Mouse (Mus musculus): Measurements from ENCODE around the gene Slc6a3.

Slc6a3 gene

GRCm38 (mm10) chr13:73536403-73536821 is at the start of gene Slc6a3:
Gene Slc6a3, plus strand, starts transcription at chr13:73536747.
- peak; percentile 55 to 75 for DNase-seq

DNA sequence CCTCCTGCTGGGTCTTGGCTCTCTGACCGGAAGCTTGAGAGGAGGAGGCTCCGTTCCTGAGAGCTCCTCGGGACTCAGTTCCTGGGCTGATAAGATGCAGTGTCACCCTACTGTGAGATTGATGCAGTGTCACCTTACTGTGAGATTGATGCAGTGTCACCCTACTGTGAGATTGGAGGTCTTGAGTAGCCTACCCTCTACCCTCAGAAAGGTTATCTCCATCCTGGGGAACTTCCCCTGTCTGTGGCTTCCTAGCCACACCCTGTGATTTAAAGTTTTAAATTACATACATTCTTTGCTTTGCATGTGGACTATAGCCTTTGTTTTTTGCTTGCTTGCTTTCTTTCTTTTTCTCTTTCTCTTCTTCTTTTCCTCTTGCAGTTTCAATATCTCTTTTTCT is 48.4 kb upstream of the Slc6a3 start:
- DNase-seq, result no peak

DNA sequence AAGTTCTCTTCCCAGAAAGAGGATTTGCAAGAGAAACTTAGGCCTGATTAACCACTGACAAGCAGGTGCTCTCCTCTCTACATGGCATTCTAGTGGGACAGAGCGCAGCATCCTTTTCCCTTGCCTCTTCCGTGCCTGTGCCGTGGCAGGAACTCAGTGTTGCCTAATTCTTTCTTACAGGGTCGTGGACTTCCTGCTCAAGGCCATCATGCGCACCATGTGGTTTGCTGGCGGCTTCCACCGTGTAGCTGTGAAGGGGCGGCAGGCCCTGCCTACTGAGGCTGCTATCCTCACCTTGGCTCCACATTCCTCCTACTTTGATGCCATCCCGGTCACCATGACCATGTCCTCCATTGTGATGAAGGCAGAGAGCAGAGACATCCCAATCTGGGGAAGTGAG is 47.8 kb upstream of the Slc6a3 start:
- no peak for DNase-seq

- DNase-seq, result no peak
Observed at GRCm38 (mm10) chr13:73489986-73490385, 46.6 kb upstream of the Slc6a3 start.

DNA sequence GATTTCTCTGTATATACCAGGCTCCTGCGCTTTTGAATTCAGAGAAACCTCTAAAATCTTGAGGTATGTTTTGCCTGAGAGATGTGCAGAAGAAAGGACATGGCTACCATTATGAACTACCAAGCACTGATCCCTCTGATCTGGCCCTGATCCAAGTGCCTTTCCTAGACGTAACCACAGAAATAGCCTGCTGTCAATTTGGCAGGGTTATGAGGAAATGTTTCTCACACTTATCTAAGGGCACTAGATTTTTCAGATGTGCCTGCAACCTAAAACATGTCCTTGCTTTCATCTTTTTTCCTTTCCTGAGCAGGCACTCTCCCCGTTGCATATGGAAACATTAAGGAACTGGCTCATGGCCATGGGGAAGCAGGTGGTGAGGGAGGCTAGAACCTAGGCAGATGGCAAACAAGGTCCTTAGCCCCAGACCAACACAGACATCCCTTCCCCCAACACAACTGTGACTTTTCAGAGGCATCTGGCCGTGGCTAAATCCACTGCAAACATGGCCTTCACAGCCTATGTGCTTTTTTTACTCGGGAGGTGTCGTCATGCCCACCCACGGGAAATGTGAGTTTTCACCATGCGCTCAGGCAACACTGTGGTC is 45.9 kb upstream of the Slc6a3 start:
- DNase-seq, result no peak

DNA sequence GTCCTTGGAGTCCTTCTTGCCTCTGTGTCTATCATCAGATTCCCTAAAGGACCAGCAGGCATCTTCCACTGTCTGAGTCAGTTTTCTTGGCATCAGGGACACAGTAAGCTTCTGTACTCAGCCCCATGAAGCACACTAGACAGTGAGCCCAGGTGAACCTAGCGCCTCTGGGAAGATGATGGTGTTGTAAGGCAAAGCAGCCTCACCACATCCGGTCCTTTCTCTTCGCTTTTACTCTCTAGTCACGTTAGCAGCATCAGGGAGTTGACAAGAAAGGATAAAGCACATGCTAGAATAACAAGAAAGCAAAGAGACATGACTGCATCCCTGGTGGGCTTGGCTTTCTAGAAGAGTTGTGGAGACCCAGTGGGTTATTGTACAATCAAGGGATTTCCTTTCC is 43.4 kb upstream of the Slc6a3 start:
- no peak for DNase-seq

GRCm38 (mm10) chr13:73494528-73494927 is 42.0 kb upstream of the Slc6a3 start:
- no peak for DNase-seq

DNA sequence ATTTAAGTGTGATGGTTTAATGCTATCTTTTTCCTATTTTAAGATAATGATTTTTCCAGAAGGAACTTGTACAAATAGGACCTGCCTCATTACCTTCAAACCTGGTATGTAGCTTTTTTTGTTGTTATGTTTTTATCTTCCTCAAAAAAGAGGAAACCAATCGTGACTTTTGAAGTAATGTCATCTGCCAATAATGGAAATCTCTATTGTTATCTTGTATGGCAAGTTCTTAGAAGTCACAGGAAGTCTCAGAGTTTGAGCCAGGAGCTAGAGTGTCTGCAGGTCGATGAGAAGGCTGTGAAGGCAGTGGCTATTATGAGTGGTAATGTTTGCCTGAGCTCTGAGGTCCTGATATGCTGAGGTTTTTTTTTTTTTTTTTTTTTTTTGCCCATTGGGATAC is 40.4 kb upstream of the Slc6a3 start:
- no peak for DNase-seq

- peak; percentile 28 to 46 for DNase-seq
Observed at GRCm38 (mm10) chr13:73499893-73500604, 36.5 kb upstream of the Slc6a3 start.

DNA sequence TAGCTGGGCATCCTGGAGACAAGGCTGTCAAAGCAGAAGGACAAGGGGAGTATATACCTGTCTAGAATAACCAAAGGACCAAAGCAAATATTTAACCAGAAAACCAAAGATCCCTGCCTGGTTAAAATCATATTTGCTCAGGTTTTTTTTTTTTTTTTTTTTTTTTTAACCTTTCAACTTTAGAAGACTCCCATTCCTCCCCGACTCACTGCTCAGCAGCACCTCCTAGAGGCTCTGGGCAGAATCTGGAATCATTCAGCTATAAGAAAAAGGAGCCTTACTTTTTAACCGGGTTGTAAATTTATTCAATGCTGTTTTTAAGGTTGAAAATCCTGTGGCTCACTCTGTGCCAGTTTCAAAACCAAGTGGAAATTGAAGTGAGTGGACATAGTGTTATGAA is 33.8 kb upstream of the Slc6a3 start:
- peak in 1 of 2 experiments; percentile 18 for DNase-seq

DNA sequence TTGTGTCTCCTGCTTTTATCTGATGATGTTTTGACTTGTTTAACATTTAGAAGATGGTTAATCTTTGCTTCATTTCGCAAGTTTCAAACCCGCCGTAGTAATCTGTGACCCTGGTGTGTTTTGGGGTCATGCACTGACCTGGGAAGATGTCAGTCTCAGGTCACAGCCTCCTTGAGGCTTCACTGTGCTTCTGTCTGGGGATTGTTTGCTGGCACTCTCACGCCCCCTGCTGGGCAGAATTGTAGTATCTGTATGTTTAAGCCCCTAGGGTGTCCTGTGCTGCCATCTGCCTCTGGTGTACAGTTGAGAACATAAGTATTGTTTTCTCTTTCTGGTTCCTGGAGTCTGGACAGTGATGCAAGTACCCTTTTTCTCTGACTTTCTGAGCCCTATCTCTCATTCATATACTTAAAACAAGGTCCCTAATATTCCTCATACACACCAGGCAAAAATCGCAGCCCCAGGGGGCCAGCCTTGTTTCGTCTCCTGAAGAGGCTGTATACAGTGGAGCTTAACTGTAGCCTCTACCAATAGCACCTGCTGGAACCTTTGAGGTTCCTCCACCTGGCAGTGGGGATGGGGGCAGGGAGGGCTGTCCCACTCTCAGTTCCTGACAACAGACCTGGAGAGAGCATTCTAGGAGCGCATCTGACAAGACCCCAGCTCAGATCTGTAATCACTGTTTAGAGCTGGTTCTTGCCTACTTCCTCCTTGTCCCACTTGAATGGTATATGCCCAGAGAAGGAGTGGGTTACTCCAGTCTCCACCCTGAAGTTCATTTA is 30.7 kb upstream of the Slc6a3 start:
- peak; percentile 73 to 92 for DNase-seq

DNA sequence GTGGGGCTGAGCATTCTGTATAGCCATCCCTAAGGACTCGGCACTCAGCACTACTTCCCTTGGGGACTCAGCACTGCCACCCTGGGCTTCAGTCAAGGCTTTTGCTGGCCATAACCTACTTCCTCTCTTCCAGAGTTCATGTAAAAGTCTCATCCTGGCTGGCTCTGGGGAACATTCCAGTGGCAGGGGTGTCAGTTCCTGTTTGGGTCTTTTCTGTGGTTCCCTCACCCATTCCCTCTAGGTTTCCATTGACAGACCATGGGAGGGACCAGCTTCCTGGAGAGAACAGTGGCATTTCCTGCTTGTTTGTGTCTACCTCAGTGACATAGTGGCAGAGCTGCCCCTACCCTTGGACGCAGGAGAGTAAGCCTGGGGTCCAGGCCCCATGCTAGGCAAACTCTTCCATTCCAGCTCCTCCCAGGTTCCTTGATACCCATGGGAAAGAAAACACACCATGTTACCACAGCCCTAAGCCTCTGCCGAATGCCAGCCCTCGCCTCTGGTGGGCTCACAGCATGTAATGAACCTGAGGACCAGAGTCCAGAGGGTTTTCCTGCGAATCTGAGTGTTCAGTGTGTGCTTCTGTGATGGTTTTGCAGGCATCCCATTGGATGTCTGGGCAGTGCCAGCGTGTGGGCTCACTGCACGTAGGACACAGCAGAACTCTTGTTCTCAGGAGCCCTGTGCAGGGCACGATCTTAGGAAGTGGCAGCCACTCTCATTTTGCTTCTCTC is 27.6 kb upstream of the Slc6a3 start:
- DNase-seq, result peak; percentile 43 to 67

DNA sequence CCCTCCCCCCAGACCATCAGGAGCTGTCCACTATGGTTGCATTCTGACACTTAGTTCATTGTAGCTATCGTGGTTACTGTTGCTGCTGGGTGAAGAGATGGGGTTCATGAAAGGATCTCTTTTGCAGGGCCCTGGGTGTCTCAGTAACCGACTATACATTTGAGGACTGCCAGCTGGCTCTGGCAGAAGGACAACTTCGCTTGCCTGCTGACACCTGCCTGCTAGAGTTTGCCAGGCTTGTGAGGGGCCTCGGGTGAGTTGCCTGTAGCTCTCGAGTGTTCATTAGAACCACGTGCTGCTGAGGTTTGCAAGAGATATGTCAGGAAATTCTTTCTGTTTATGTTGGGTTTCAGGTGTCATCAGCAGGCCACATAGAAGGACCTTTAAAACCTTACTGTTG is 26.7 kb upstream of the Slc6a3 start:
- DNase-seq, result no peak

DNA sequence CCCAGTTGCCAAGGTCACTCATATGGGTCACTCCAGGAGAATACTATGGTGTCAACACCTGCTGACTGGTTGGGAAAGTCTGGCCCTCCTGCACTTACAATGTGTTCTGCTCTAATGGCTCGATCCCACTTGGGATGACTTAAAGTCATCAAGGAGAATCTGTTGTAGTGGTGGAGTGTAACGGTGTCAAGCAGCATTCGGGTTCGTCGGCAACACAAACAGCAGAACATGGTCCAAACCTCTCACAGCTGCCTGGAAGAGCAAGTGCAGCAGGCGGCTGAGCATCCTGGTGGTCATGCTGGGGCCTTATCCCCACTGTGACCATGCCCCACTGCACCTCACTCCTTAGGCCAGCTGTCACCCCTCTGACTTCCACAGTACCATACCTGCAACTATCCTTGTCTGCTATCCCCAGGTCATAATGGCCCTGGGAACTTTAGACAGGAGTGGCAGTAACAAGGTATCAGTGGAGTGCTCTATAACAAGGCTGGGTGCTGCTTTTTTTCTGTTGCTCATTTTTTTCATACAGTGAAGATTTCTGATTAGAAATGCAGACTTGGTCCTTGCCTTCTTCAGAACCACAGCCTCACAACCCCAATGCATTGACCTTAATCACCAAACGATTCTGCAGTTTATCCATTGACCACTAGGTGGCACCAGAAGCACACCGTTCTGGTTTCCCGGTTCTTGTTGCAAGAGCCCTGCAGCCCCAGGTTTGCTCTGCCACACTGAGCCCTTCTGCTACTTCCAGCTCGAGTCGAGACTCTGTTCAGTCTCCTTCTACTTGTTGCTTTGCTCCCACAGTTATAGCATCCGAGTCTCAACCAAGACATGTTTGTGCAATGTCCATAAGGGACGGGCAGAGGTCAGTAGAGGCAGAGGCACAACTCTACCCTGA is 23.5 kb upstream of the Slc6a3 start:
- peak; percentile 71 to 87 for DNase-seq

- no peak for DNase-seq
Observed at GRCm38 (mm10) chr13:73516886-73517285, 19.7 kb upstream of the Slc6a3 start.

DNA sequence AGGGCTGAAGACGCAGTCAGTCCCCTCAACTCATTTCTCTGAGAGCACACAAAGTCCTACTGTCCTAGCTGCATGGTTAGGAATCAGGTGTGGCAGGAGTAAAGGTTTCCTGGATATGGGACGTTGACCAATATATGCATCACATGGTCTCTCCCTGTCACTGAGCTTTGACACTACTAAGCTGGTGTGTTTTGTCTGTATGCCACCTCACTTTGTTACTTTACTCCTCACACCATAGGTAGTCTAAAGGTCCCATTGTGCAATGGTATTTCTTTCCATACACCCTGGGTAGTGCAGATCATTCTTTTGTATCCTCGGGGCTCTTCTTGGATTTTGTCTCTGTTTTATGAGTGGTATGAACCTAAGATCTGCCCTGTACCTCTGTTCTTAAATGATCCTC is 2.8 kb upstream of the Slc6a3 start:
- DNase-seq, result no peak

DNA sequence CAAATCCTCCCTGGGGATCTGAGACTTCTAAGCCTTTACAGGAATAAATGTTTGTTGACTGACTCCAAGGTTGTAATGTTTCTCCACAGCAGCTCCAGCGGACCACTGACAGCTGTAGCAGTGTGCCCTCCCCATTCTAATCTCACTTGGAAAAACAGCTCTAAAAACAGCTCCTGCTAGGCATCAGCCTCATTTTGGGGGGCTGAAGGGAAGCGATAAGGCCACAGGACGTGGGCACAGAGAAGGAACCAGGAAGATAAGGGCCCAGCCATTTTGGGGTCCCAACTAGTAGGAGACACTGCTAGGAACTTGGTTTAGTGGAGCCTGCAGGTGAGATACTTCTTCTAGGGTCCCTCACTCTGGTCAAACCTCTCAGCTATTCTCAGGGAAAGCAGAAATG is 1.3 kb upstream of the Slc6a3 start:
- DNase-seq, result no peak

- no peak for DNase-seq
Observed at GRCm38 (mm10) chr13:73536824-73537223, 277 bp downstream of the Slc6a3 start.

- no peak for DNase-seq
Observed at GRCm38 (mm10) chr13:73564201-73564600, 27.7 kb downstream of the Slc6a3 start.

DNA sequence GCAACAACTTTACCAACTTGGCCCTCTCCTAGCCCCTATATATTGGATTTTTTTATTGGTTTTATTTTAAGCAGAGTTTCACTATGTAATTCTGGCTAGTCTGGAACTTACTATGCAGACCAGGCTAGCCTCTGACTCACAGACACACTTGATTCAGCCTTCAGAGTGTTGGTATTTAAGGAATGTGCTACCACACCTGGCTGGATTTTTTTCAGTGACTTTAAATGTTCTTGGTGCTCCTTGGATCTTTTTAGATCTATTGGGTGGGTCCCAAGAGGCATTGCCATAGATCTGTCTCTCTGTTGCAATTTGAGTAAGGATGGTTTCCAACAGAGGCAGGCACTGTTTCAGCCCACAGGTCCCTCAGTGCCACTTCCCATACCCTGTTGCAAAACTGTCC is 38.5 kb downstream of the Slc6a3 start:
- DNase-seq, result no peak

DNA sequence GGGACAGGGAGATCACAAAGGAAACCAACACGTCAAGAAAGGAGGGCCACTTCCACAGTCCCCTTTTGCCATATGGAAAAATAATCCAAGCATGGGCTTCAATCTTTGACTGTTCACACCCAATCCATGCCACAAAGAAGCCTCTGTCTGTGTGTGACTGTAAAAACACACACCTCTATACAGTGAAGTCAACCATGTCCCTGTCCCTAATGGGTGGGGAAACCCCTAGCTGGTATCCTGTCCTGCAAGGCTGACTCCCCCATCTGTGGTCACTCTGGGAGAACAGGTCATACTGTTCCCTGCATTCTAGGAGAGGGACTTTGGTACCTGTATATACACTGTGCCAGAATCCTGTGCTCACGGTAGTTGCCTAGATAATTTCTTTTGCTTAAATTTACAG is 40.7 kb downstream of the Slc6a3 start:
- DNase-seq, result no peak

DNA sequence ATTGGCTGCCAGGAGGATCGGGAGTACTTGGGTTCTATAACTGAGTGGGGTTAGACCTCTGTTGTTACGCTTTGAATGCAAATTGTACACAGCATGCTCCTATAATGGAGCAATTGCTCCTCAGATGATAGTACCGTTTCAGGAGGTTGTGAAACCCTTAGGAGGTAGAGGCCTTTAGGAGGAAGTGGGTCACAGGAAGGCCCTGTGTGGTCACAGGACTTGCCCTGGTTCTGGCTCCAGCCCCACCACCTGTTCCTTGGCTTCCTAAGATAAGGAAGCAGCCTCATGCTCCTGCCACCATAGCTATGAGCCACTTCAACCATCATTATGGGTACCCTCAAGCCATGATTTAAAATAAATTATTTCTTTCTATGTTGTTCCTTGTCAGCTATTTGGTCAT is 54.9 kb downstream of the Slc6a3 start:
- no peak for DNase-seq

Data from kidney, postnatal 25 days (tissue).